Mouse (Mus musculus) heart, embryonic 14.5 days (tissue): ENCODE measurements at regions not wholly inside any gene's neighbourhood (a gene's known extent, or its start where the extent isn't known, plus 50 kb on each side); places are given as distances from the start of the nearest gene placed in this dataset.

Source experiments
- ATAC-seq: fragments of 200-750 bp; cut with Nextera tagmentation; 2 replicates; pipeline ENCODE4 v1.8.0; 2017; ENCODE audit warnings: low read depth, moderate TSS enrichment; ENCODE audit not compliant: insufficient number of reproducible peaks, insufficient read depth, low FRiP score
- H3K27ac ChIP-seq, 2 experiments: fragments of 200-500 bp in 1 of 2; fragments of 300-500 bp in 1 of 2; sonication (generic) in 1 of 2; replicated peaks in 1 of 2; 2 replicates each; pipeline ENCODE4 v1.5.1; 2012 to 2014; ENCODE audit warnings: low read depth in 2 of 2, low read length in 2 of 2, control low read depth in 1 of 2, mild to moderate bottlenecking in 1 of 2, mixed read lengths in 1 of 2; ENCODE audit not compliant: control insufficient read depth in 1 of 2, insufficient read depth in 1 of 2
- H3K27me3 ChIP-seq: fragments of 300-500 bp; sonication (generic); 2 replicates; pipeline ENCODE4 v1.6.1; 2014; ENCODE audit warnings: mild to moderate bottlenecking, low read length, control low read depth; ENCODE audit not compliant: control insufficient read depth, insufficient read depth
- H3K36me3 ChIP-seq: fragments of 300-500 bp; sonication (generic); 2 replicates; pipeline ENCODE4 v1.6.1; 2014; ENCODE audit warnings: mild to moderate bottlenecking, control low read depth, low read length, mixed read lengths; ENCODE audit not compliant: control insufficient read depth, insufficient read depth
- H3K4me1 ChIP-seq, 2 experiments: fragments of 200-500 bp in 1 of 2; fragments of 300-500 bp in 1 of 2; sonication (generic) in 1 of 2; 2 replicates each; pipeline ENCODE4 v1.6.1; 2012 to 2014; ENCODE audit warnings: low read length in 2 of 2, control low read depth in 1 of 2, mixed read lengths in 1 of 2; ENCODE audit not compliant: control insufficient read depth in 2 of 2, insufficient read depth in 2 of 2
- H3K4me2 ChIP-seq: fragments of 300-500 bp; sonication (generic); 2 replicates; pipeline ENCODE4 v1.6.1; 2014; ENCODE audit warnings: mild to moderate bottlenecking, low read length
- H3K4me3 ChIP-seq, 2 experiments: fragments of 200-500 bp in 1 of 2; fragments of 300-500 bp in 1 of 2; sonication (generic) in 1 of 2; 2 replicates each; pipeline ENCODE4 v1.5.1; 2012 to 2014; ENCODE audit warnings: low read length in 2 of 2, mild to moderate bottlenecking in 2 of 2, control low read depth in 1 of 2, low read depth in 1 of 2, moderate library complexity in 1 of 2; ENCODE audit not compliant: control insufficient read depth in 1 of 2, insufficient read depth in 1 of 2
- H3K9ac ChIP-seq: fragments of 300-500 bp; sonication (generic); 2 replicates; pipeline ENCODE4 v1.6.1; 2014; ENCODE audit warnings: mild to moderate bottlenecking, low read length
- H3K9me3 ChIP-seq: fragments of 300-500 bp; sonication (generic); 2 replicates; pipeline ENCODE4 v1.6.1; 2016; ENCODE audit warnings: low read length, control low read depth; ENCODE audit not compliant: control insufficient read depth
- WGBS: fragments of 180-500 bp; shearing (Covaris S2); extraction: QIAGEN DNeasy Blood & Tissue Kit; methylation state at CpG from one replicate; pipeline ENCODE4 v1.1.7; 2014; 5-methylcytosine and 5-hydroxymethylcytosine counted together

GRCm38 (mm10) chr8:92759848-92760247 lies 67.2 kb upstream of the Mmp2 start:
- H3K27ac ChIP-seq: no peak overlapping the region
- H3K4me3 ChIP-seq: no peak overlapping the region
- no peak overlapping the region for H3K9ac ChIP-seq
- no peak overlapping the region for H3K4me2 ChIP-seq
- H3K9me3 ChIP-seq: 0 out of 2 replicates have a peak, but pooled peaks cover 5% of the 10 kb centered on the region
- peak; percentile 68; the same call in 1 of the 2 replicates for ATAC-seq
- peaks cover 0 to 3% of the 10 kb centered on the region in 2 experiments; a peak in 1 of 4 replicates for H3K4me1 ChIP-seq
- H3K27me3 ChIP-seq: no peaks in the 10 kb centered on the region
- no peaks in the 10 kb centered on the region for H3K36me3 ChIP-seq
- WGBS: 48% methylated on average over 3 of the region's 3 CpGs

- ATAC-seq: no peak
- 86% methylated on average over 6 of the region's 6 CpGs for WGBS
These were observed 66.2 kb upstream of the Mmp2 start for GRCm38 (mm10) chr8:92760933-92761332.

DNA sequence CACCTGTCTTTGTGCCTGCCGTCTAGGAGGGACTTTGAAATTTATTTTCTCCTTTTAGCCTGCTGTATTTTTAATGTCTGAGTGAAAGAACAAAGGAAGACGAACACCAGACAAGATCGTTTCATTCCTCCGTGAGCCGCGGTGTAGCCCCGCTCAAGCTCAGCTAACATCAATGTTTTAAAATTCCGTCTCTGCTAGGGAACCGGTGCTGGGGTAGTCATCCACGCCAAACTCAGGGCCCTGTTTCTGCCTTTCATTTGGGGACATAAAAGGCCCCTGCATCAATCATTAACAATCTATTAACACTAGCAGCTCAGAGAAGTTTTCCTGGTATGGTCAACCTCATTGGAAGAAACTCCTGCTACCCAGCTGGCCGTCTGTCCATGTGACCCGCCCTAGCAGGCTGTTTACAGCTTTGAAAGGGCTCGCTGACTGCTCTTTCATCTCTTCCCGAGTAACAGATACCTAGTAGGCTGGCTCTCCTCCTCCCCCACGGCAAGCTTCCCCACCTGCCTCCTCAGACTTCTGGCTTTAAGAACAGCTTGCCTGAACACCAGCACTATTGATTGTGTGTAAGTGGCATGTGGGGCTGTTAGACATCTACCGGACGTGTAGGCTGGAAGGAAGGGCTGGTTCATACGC lies 65.0 kb upstream of the Mmp2 start:
- 12% methylated on average over 18 of the region's 18 CpGs for WGBS
- Histone ChIP-seq H3K4me1 (peaks cover 0 to 3% of the 10 kb centered on the region in 2 experiments; a peak in 1 of 4 replicates), H3K4me3 (peak overlapping the region in 1 of 2 experiments; percentile 13; a peak in 2 of 4 replicates), H3K9me3 (peaks cover 8% of the 10 kb centered on the region; the same call in 1 of the 2 replicates), H3K9ac (peak overlapping the region; percentile 25; the same call in 1 of the 2 replicates), H3K27ac (no peak overlapping the region), H3K36me3 (no peaks in the 10 kb centered on the region), H3K27me3 (no peaks in the 10 kb centered on the region), H3K4me2 (peak overlapping the region; percentile 62)
- no peak for ATAC-seq

More at GRCm38 (mm10) chr8:92760933-92761332, 66.2 kb upstream of the Mmp2 start:
- Histone ChIP-seq H3K9ac (no peak overlapping the region), H3K36me3 (no peaks in the 10 kb centered on the region), H3K4me1 (peaks cover 0 to 3% of the 10 kb centered on the region in 2 experiments; a peak in 1 of 4 replicates), H3K4me2 (no peak overlapping the region), H3K27me3 (no peaks in the 10 kb centered on the region), H3K27ac (no peak overlapping the region), H3K4me3 (no peak overlapping the region), H3K9me3 (peaks cover 8% of the 10 kb centered on the region; the same call in 1 of the 2 replicates)

GRCm38 (mm10) chr8:92771856-92772650 lies 55.0 kb upstream of the Mmp2 start:
- ATAC-seq: no peak
- peak overlapping the region; percentile 56 for H3K4me2 ChIP-seq
- no peak overlapping the region for H3K27ac ChIP-seq
- 41% methylated on average over 14 of the region's 14 CpGs for WGBS
- no peaks in the 10 kb centered on the region; a peak in 1 of 4 replicates for H3K4me1 ChIP-seq
- H3K4me3 ChIP-seq: peak overlapping the region; percentile 27 to 53
- H3K36me3 ChIP-seq: no peaks in the 10 kb centered on the region
- no peaks in the 10 kb centered on the region for H3K27me3 ChIP-seq
- H3K9me3 ChIP-seq: no peaks in the 10 kb centered on the region
- H3K9ac ChIP-seq: no peak overlapping the region; the same call in 1 of the 2 replicates

- no peak for ATAC-seq
- Histone ChIP-seq H3K9ac (no peak overlapping the region), H3K9me3 (no peaks in the 10 kb centered on the region), H3K27me3 (no peaks in the 10 kb centered on the region), H3K4me1 (no peaks in the 10 kb centered on the region; a peak in 1 of 4 replicates), H3K36me3 (no peaks in the 10 kb centered on the region), H3K4me3 (0 out of 4 replicates have a peak overlapping the region, but pooled peaks of 1 of the 2 experiments have one; percentile 27), H3K4me2 (peak overlapping the region; percentile 56; the same call in 1 of the 2 replicates), H3K27ac (no peak overlapping the region)
- WGBS: 76% methylated on average over 10 of the region's 10 CpGs
These were observed 54.3 kb upstream of the Mmp2 start for GRCm38 (mm10) chr8:92772826-92773225.

DNA sequence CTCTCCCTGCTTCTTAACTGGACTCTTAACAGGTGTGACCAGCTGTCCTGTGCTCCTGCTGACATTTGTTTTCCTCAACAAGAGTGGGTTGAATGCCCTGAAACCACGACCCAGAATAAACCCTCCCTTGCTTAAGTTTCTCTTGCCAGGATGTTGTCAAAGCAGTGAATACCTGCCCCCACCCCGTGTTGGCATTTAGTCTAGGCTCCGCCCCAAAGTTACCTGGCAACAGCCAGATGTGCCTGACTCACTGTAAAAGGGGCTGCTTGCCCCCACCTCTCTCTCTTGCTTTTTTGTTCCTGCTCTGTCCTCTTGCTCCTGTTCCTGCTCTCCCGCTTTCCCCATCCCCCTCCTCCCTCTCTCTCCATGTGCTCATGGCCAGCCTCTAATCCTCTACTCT lies 51.9 kb upstream of the Mmp2 start:
- H3K36me3 ChIP-seq: no peaks in the 10 kb centered on the region
- H3K9me3 ChIP-seq: no peaks in the 10 kb centered on the region
- H3K4me3 ChIP-seq: no peak overlapping the region
- no peak overlapping the region for H3K9ac ChIP-seq
- no peaks in the 10 kb centered on the region; the same call in 1 of the 2 replicates for H3K27me3 ChIP-seq
- no peak for ATAC-seq
- WGBS: 45% methylated on average over 4 of the region's 4 CpGs
- H3K4me1 ChIP-seq: no peaks in the 10 kb centered on the region; a peak in 1 of 4 replicates
- no peak overlapping the region for H3K27ac ChIP-seq
- H3K4me2 ChIP-seq: no peak overlapping the region

- WGBS: 27% methylated on average over 5 of the region's 5 CpGs
- Histone ChIP-seq H3K27ac (no peak overlapping the region), H3K36me3 (no peaks in the 10 kb centered on the region), H3K4me1 (peaks cover 2 to 4% of the 10 kb centered on the region in 2 experiments; a peak in 2 of 4 replicates), H3K4me3 (no peak overlapping the region), H3K4me2 (no peak overlapping the region), H3K9me3 (no peaks in the 10 kb centered on the region), H3K9ac (no peak overlapping the region), H3K27me3 (no peaks in the 10 kb centered on the region; the same call in 1 of the 2 replicates)
- no peak for ATAC-seq
These were observed 50.0 kb upstream of the Mmp2 start for GRCm38 (mm10) chr8:92777106-92777505.
